In the genomic region with DNA sequence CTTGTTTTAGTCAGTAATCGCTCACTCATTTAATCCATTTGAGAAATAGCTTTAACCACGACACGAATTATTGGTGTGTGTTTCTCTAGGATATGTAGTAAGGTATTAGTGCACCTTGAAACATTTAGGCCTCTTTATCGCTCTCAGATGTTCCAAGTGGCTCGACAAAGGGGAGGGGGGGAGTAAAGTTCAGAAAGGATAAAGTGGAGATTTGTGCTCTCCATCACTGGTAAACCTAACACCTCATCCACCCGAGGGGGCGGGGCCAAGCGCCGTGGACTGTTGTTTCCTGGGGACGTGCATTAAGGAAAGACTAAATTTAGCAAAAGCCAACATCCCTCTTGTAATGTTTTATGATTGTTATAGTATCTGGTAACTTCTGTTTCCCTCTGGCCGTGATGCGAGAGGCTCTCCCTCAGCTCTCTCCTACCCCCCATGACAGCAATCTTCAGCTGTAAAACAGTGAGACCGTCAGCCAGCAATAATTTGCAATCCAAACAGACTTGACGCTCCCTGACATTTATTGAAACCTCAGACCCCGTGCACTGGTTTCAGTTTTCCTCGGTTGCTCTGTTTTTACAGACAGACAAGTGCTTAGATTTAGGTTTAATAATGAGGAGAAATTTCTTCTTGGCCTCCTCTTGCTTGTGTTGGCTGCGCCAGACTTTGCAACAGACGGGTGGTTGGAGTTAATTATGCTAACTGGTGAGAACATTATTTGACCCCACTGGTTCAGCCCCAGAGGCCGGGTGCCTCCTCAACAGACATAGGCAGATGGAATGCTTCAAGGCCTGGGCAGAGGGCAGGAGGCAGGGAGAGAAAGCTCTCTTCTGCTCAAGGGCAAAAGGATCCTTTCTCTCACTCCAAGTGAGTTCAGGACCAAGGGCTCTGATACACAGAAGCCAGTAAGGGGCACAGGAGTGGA, we compare ENCODE assay signal across 13 mouse cellular contexts.
DNase-seq lines count a peak whose midpoint lies in the region; ATAC-seq and TF ChIP-seq lines count a peak whose summit lies in the region.
"Had no signal": no experiment of that assay in that cellular context is flagged by ENCODE, and none has a peak within 500 bp of the region (broad histone marks: within the 10 kb centered on the region; RNA-seq: fewer than 3 reads in every experiment).

No protein-coding gene starts in this region.

- H3K4me2 ChIP-seq in stomach, embryonic 14.5 days (replicated peaks; ENCODE audit: low read depth, low read length) = no peak overlapping the region
- no peak overlapping the region for H3K4me2 ChIP-seq in stomach, postnatal 0 days (replicated peaks; ENCODE audit: low read depth)
- peak overlapping the region; percentile 21 for H3K4me2 ChIP-seq in embryonic facial prominence, embryonic 14.5 days (ENCODE audit: low read depth, low read length)
- H3K4me2 ChIP-seq: forebrain, embryonic 15.5 days; liver, embryonic 13.5 days had no signal

- no peaks in the 10 kb centered on the region for H3K36me3 ChIP-seq in stomach, embryonic 14.5 days (ENCODE audit: control insufficient read depth, insufficient read depth, low read length)
- H3K36me3 ChIP-seq in stomach, postnatal 0 days (ENCODE audit: control insufficient read depth, insufficient read depth, low read length) = no peaks in the 10 kb centered on the region
- H3K36me3 ChIP-seq in embryonic facial prominence, embryonic 14.5 days (ENCODE audit: control insufficient read depth, insufficient read depth, low read length) = no peaks in the 10 kb centered on the region
- H3K36me3 ChIP-seq: forebrain, embryonic 15.5 days; liver, embryonic 13.5 days had no signal

- TF ChIP-seq EP300 in stomach, postnatal 0 days (optimal IDR thresholded peaks at IDR 0.05) = no peak

- H3K9me3 ChIP-seq in stomach, embryonic 14.5 days (ENCODE audit: control insufficient read depth, low read depth, low read length) = no peaks in the 10 kb centered on the region
- H3K9me3 ChIP-seq in stomach, postnatal 0 days (ENCODE audit: control insufficient read depth, low read length) = no peaks in the 10 kb centered on the region
- no peaks in the 10 kb centered on the region for H3K9me3 ChIP-seq in embryonic facial prominence, embryonic 14.5 days (ENCODE audit: control insufficient read depth, low read length)
- H3K9me3 ChIP-seq: forebrain, embryonic 15.5 days; liver, embryonic 13.5 days had no signal

- no peak overlapping the region for H3K9ac ChIP-seq in stomach, embryonic 14.5 days (replicated peaks; ENCODE audit: low read depth, low read length)
- no peak overlapping the region for H3K9ac ChIP-seq in stomach, postnatal 0 days (ENCODE audit: low read length)
- H3K9ac ChIP-seq in embryonic facial prominence, embryonic 14.5 days (ENCODE audit: low read depth, low read length) = no peak overlapping the region
- H3K9ac ChIP-seq: forebrain, embryonic 15.5 days; liver, embryonic 13.5 days had no signal

- WGBS in stomach, embryonic 14.5 days = 45% methylated on average over 19 of the region's 19 CpGs
- 55% methylated on average over 19 of the region's 19 CpGs for WGBS in stomach, postnatal 0 days
- 31% methylated on average over 19 of the region's 19 CpGs for WGBS in embryonic facial prominence, embryonic 14.5 days

- ATAC-seq in stomach, embryonic 14.5 days (ENCODE audit: insufficient number of reproducible peaks, insufficient read depth, low FRiP score, low read depth) = no peak
- no peak for ATAC-seq in stomach, postnatal 0 days (ENCODE audit: low FRiP score, low TSS enrichment)
- peak; percentile 22; the same call in 1 of the 2 replicates for ATAC-seq in embryonic facial prominence, embryonic 14.5 days (ENCODE audit: low read depth)
- ATAC-seq: forebrain, embryonic 15.5 days had no signal

- no peak for DNase-seq in stomach, postnatal 0 days (ENCODE audit: low spot score)
- peak; percentile 65 for DNase-seq in embryonic facial prominence, embryonic 14.5 days (ENCODE audit: low spot score)
- peak; percentile 1 to 39 for DNase-seq in kidney, postnatal 25 days
- no peak for DNase-seq in MN1 (ENCODE audit: low spot score)
- no peak for DNase-seq in ovary, adult 18-20 months (ENCODE audit: low spot score)
- no peak for DNase-seq in right cerebral cortex, postnatal 25 days
- DNase-seq: heart, adult 18-20 months; layer of hippocampus, adult 9-11 months; liver, embryonic 13.5 days; right cerebral cortex, adult 18-20 months had no signal

- H3K4me3 ChIP-seq in stomach, embryonic 14.5 days (ENCODE audit: low read depth, low read length) = no peak overlapping the region
- H3K4me3 ChIP-seq in stomach, postnatal 0 days (ENCODE audit: low read depth, low read length) = no peak overlapping the region
- no peak overlapping the region for H3K4me3 ChIP-seq in embryonic facial prominence, embryonic 14.5 days (ENCODE audit: low read depth, low read length)
- H3K4me3 ChIP-seq: forebrain, embryonic 15.5 days; liver, embryonic 13.5 days had no signal

- TF ChIP-seq CTCF in stomach, postnatal 0 days (IDR thresholded peaks at IDR 0.05; ENCODE audit: low read depth) = no peak

- H3K27ac ChIP-seq in stomach, embryonic 14.5 days (ENCODE audit: low read length) = 0 out of 2 replicates have a peak overlapping the region, but pooled peaks have one; percentile 16
- no peak overlapping the region for H3K27ac ChIP-seq in stomach, postnatal 0 days (replicated peaks)
- H3K27ac ChIP-seq in embryonic facial prominence, embryonic 14.5 days (replicated peaks; ENCODE audit: low read depth, low read length) = no peak overlapping the region
- H3K27ac ChIP-seq: forebrain, embryonic 15.5 days; liver, embryonic 13.5 days; macrophage had no signal

- no peaks in the 10 kb centered on the region for H3K27me3 ChIP-seq in stomach, embryonic 14.5 days (ENCODE audit: control insufficient read depth, insufficient read depth, low read length)
- H3K27me3 ChIP-seq in stomach, postnatal 0 days (ENCODE audit: control insufficient read depth, insufficient read depth, low read length) = no peaks in the 10 kb centered on the region
- H3K27me3 ChIP-seq in embryonic facial prominence, embryonic 14.5 days (replicated peaks; ENCODE audit: control insufficient read depth, insufficient read depth, low read length) = no peaks in the 10 kb centered on the region
- H3K27me3 ChIP-seq: forebrain, embryonic 15.5 days; liver, embryonic 13.5 days had no signal

- 0 out of 2 replicates have a peak, but pooled peaks cover 3% of the 10 kb centered on the region for H3K4me1 ChIP-seq in stomach, embryonic 14.5 days (ENCODE audit: control insufficient read depth, insufficient read depth, low read length)
- H3K4me1 ChIP-seq in stomach, postnatal 0 days (replicated peaks; ENCODE audit: control insufficient read depth, insufficient read depth) = no peaks in the 10 kb centered on the region
- H3K4me1 ChIP-seq in embryonic facial prominence, embryonic 14.5 days (ENCODE audit: control insufficient read depth, insufficient read depth, low read length) = peaks cover 10% of the 10 kb centered on the region; the same call in 1 of the 2 replicates
- H3K4me1 ChIP-seq: liver, embryonic 13.5 days had no signal

Comparison
In these comparisons a context has a peak if more than half of its experiments do, and no peak if none do; other contexts are left out.
1. DNase-seq: peak in embryonic facial prominence, embryonic 14.5 days (single experiment) and kidney, postnatal 25 days (2 of 2); none in stomach, postnatal 0 days (single experiment), MN1 (single experiment), ovary, adult 18-20 months (single experiment) and right cerebral cortex, postnatal 25 days (single experiment).